Mouse (Mus musculus) embryonic facial prominence, embryonic 14.5 days (tissue): Measurements from ENCODE around the gene Thsd4. TPM values are rescaled to one million over a fixed set of nuclear protein-coding genes. Genes with fewer than 3 reads are reported as not detected.
"Not testable (repeated sequence)": the region's sequence is repeated elsewhere in the genome, so short reads cannot be mapped to it uniquely, and the experiment has no call there.

Experiments
- ATAC-seq: fragments of 200-750 bp; cut with Nextera tagmentation; 2 replicates; pipeline ENCODE4 v1.8.0; 2017; ENCODE audit warnings: low read depth, moderate number of reproducible peaks, moderate TSS enrichment
- DNase-seq: peaks from one replicate; pipeline ENCODE4 v3.0.0-alpha.2; 2015; ENCODE audit warnings: low spot score
- H3K27ac ChIP-seq: fragments of 300-500 bp; sonication (generic); replicated peaks from 2 replicates; pipeline ENCODE4 v1.5.1; 2014; ENCODE audit warnings: low read depth, mild to moderate bottlenecking, low read length, moderate library complexity
- H3K27me3 ChIP-seq: fragments of 300-500 bp; sonication (generic); replicated peaks from 2 replicates; pipeline ENCODE4 v1.6.1; 2014; ENCODE audit warnings: low read length; ENCODE audit not compliant: control insufficient read depth, insufficient read depth
- H3K36me3 ChIP-seq: fragments of 300-500 bp; sonication (generic); 2 replicates; pipeline ENCODE4 v1.6.1; 2014; ENCODE audit warnings: low read length, mixed read lengths; ENCODE audit not compliant: control insufficient read depth, insufficient read depth
- H3K4me1 ChIP-seq: fragments of 300-500 bp; sonication (generic); 2 replicates; pipeline ENCODE4 v1.6.1; 2014; ENCODE audit warnings: antibody characterized with exemption, low read length; ENCODE audit not compliant: control insufficient read depth, insufficient read depth
- H3K4me2 ChIP-seq: fragments of 300-500 bp; sonication (generic); 2 replicates; pipeline ENCODE4 v1.6.1; 2014; ENCODE audit warnings: low read depth, mild to moderate bottlenecking, low read length, moderate library complexity, mixed read lengths
- H3K4me3 ChIP-seq: fragments of 300-500 bp; sonication (generic); 2 replicates; pipeline ENCODE4 v1.5.1; 2014; ENCODE audit warnings: low read depth, mild to moderate bottlenecking, low read length
- H3K9ac ChIP-seq: fragments of 300-500 bp; sonication (generic); 2 replicates; pipeline ENCODE4 v1.6.1; 2014; ENCODE audit warnings: low read depth, mild to moderate bottlenecking, low read length, moderate library complexity, mixed read lengths
- H3K9me3 ChIP-seq: fragments of 300-500 bp; sonication (generic); 2 replicates; pipeline ENCODE4 v1.6.1; 2016; ENCODE audit warnings: low read length; ENCODE audit not compliant: control insufficient read depth
- WGBS: fragments of 180-500 bp; shearing (Covaris S2); extraction: QIAGEN DNeasy Blood & Tissue Kit; methylation state at CpG from one replicate; pipeline ENCODE4 v1.1.7; 2014; 5-methylcytosine and 5-hydroxymethylcytosine counted together
- polyA plus RNA-seq: library from polyadenylated mRNA; unstranded; fragments of >200 nt; fragmentation: Nextera tagmentation; extraction: Ambion mirVana; gene quantifications from 2 replicates; pipeline ENCODE4 v1.2.1, GENCODE M21; 2014

Gene Thsd4
- polyA plus RNA-seq, 1 experiment from 2014 or later = 26.1 TPM

GRCm38 (mm10) chr9:59961201-59961955 is 560.5 kb downstream of the Thsd4 start:
- no peak overlapping the region for H3K27ac ChIP-seq
- no peak for DNase-seq
- H3K27me3 ChIP-seq = no peaks in the 10 kb centered on the region
- H3K36me3 ChIP-seq = no peaks in the 10 kb centered on the region
- H3K4me2 ChIP-seq = no peak overlapping the region
- ATAC-seq = no peak
- no peak overlapping the region for H3K9ac ChIP-seq
- peaks cover 11% of the 10 kb centered on the region for H3K4me1 ChIP-seq
- WGBS = 59% methylated on average over 14 of the region's 14 CpGs
- H3K9me3 ChIP-seq = no peaks in the 10 kb centered on the region
- no peak overlapping the region for H3K4me3 ChIP-seq

DNA sequence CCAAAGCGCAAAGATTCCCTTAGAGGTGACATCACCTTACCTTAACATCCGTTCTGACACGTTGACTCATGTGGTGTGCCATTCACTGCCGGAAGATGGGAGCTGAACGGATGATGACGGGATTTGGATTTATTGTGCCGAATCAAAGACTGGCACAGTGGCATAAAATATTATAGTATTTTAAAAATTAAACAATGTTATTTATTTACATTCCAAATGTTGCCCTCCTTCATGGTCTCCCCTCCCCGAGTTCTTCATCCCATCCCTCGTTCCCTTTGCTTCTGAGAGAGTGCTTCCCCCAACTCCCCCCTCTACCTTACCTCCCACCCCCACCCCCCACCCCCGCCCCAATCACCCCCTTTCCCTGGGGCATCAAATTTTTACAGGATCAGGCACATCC is 561.3 kb downstream of the Thsd4 start, which contains the start of gene Nr2e3:
Gene Nr2e3 (minus strand): TSS at position 101 of the 400 bp plus-strand sequence.
- H3K4me2 ChIP-seq = no peak within 1 kb of the TSS
- ATAC-seq = no peak

GRCm38 (mm10) chr9:59959276-59959675 is 562.6 kb downstream of the Thsd4 start:
- H3K4me1 ChIP-seq = peaks cover 11% of the 10 kb centered on the region

More for the DNA sequence above, 561.3 kb downstream of the Thsd4 start, which contains the start of gene Nr2e3:
- Histone ChIP-seq H3K9ac (no peak within 1 kb of the TSS), H3K27ac (peak within 1 kb of the TSS; percentile 22; the same call in 1 of the 2 replicates), H3K4me1 (peaks cover 15% of the 10 kb centered on the region), H3K9me3 (no peaks in the 10 kb centered on the region), H3K4me3 (no peak within 1 kb of the TSS), H3K36me3 (no peaks in the 10 kb centered on the region), H3K27me3 (no peaks in the 10 kb centered on the region)
- WGBS = 81% methylated on average over 10 of the region's 10 CpGs
- no peak for DNase-seq

DNA sequence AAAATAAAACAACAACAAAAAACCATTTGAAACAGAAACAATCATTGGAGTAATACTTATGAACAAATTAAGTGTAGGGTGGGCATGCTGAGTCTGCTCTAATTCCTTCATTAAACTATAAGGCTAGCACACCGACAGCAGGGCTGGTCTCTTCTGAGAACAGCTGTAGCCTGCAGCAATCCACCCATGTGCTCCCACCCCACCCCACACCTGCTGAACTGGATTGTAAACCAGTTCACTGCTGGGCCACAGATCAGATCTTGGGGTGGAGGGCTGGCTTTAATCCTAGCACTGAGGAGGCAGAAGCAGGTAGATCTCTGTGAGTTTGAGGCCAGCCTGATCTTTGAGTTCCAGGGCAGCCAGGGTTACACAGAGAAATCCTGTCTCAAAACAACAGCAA is 563.7 kb downstream of the Thsd4 start:
- H3K9ac ChIP-seq, DNase-seq, H3K4me2 ChIP-seq, H3K4me3 ChIP-seq, H3K36me3 ChIP-seq, H3K4me1 ChIP-seq, H3K9me3 ChIP-seq, H3K27me3 ChIP-seq, ATAC-seq, H3K27ac ChIP-seq: not testable (repeated sequence)
- WGBS = 50% methylated on average over 1 of the region's 1 CpGs

More at GRCm38 (mm10) chr9:59959276-59959675, 562.6 kb downstream of the Thsd4 start:
- Histone ChIP-seq H3K4me2 (no peak overlapping the region), H3K4me3 (no peak overlapping the region), H3K27ac (no peak overlapping the region), H3K27me3 (no peaks in the 10 kb centered on the region), H3K36me3 (no peaks in the 10 kb centered on the region), H3K9ac (no peak overlapping the region), H3K9me3 (no peaks in the 10 kb centered on the region)
- DNase-seq = peak; percentile 93
- peak; percentile 68 for ATAC-seq
- 2% methylated on average over 8 of the region's 8 CpGs for WGBS

GRCm38 (mm10) chr9:59956496-59956895 is 565.4 kb downstream of the Thsd4 start:
- DNase-seq (peak; percentile 48), ATAC-seq (no peak)
- H3K9me3 ChIP-seq = no peaks in the 10 kb centered on the region
- H3K4me1 ChIP-seq = peaks cover 5% of the 10 kb centered on the region; the same call in 1 of the 2 replicates
- no peak overlapping the region for H3K27ac ChIP-seq
- H3K27me3 ChIP-seq = no peaks in the 10 kb centered on the region
- no peak overlapping the region for H3K9ac ChIP-seq
- H3K4me2 ChIP-seq = peak overlapping the region; percentile 45
- H3K4me3 ChIP-seq = peak overlapping the region; percentile 24
- H3K36me3 ChIP-seq = no peaks in the 10 kb centered on the region
- WGBS = 28% methylated on average over 6 of the region's 6 CpGs

DNA sequence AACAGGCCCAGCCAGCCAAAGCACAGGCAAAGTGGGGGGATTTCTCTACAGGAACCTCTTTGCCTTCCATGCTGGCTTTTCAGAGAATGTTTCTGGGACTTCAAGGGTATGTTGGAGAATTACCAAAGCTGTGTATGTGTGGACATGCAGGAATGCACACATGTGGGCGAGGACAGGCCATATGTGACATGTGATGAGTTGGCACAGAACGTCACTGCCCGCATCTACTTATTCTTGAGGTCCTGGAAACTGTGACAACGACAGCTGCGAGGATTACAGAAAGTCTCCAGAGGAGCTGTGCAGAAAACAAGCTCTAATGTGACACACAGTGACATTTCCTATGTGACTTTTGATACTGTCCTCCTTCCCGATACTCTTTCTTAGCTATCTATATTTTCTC is 566.2 kb downstream of the Thsd4 start:
- peak; percentile 80 for DNase-seq
- no peaks in the 10 kb centered on the region for H3K36me3 ChIP-seq
- peak overlapping the region; percentile 48 for H3K27ac ChIP-seq
- H3K4me3 ChIP-seq = no peak overlapping the region
- WGBS = 59% methylated on average over 6 of the region's 6 CpGs
- peak overlapping the region; percentile 45; the same call in 1 of the 2 replicates for H3K4me2 ChIP-seq
- H3K9ac ChIP-seq = peak overlapping the region; percentile 30; the same call in 1 of the 2 replicates
- ATAC-seq = no peak
- H3K9me3 ChIP-seq = no peaks in the 10 kb centered on the region
- peaks cover 5% of the 10 kb centered on the region; the same call in 1 of the 2 replicates for H3K4me1 ChIP-seq
- no peaks in the 10 kb centered on the region for H3K27me3 ChIP-seq

DNA sequence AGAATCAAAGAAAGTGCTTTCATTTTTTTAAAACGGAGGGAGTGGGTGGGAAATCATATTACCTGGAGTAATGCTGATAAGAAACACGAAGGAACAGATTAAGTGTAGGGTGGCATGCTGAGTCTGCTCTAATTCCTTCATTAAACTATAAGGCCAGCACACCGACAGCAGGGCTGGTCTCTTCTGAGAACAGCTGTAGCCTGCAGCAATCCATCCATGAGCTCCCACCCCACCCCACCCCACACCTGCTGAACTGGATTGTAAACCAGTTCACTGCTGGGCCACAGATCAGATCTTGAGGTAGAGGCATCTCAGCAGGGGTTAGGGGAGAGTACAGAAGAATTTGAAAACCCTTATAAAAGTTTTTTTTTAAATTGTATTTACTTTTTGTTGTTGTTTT is 566.6 kb downstream of the Thsd4 start:
- H3K9ac ChIP-seq = 0 out of 2 replicates have a peak overlapping the region, but pooled peaks have one; percentile 30
- H3K4me1 ChIP-seq = peaks cover 5% of the 10 kb centered on the region; the same call in 1 of the 2 replicates
- H3K4me2 ChIP-seq = no peak overlapping the region
- no peak overlapping the region for H3K4me3 ChIP-seq
- peak; percentile 42; the same call in 1 of the 2 replicates for ATAC-seq
- peak; percentile 75 for DNase-seq
- no peaks in the 10 kb centered on the region for H3K36me3 ChIP-seq
- WGBS = 43% methylated on average over 3 of the region's 3 CpGs
- H3K27ac ChIP-seq = peak overlapping the region; percentile 48
- H3K9me3 ChIP-seq = no peaks in the 10 kb centered on the region
- no peaks in the 10 kb centered on the region for H3K27me3 ChIP-seq

- Histone ChIP-seq H3K9me3 (no peaks in the 10 kb centered on the region), H3K36me3 (no peaks in the 10 kb centered on the region), H3K4me2 (no peak overlapping the region), H3K4me3 (no peak overlapping the region), H3K27me3 (no peaks in the 10 kb centered on the region), H3K27ac (no peak overlapping the region), H3K9ac (no peak overlapping the region), H3K4me1 (peaks cover 5% of the 10 kb centered on the region; the same call in 1 of the 2 replicates)
- ATAC-seq = no peak
- no peak for DNase-seq
- 78% methylated on average over 7 of the region's 7 CpGs for WGBS
Observed at GRCm38 (mm10) chr9:59953556-59953955, 568.3 kb downstream of the Thsd4 start.
